Mouse (Mus musculus) liver, postnatal 0 days (tissue): ENCODE measurements around the gene Tmem30a.

Experiments used
- CTCF ChIP-seq: sonication (generic); IDR thresholded peaks from 2 replicates; pipeline ENCODE4 v1.5.1; 2016; ENCODE audit warnings: antibody characterized with exemption, low read depth
- EP300 ChIP-seq: IDR thresholded peaks from 2 replicates; pipeline ENCODE4 v1.6.1; 2016; ENCODE audit warnings: antibody characterized with exemption, low read depth, mild to moderate bottlenecking

- TF ChIP-seq CTCF (no peak), EP300 (no peak)
Measured at GRCm38 (mm10) chr9:79730301-79730700, 63.0 kb downstream of the Tmem30a start.
